Mouse (Mus musculus) kidney, embryonic 14.5 days (tissue): ENCODE results near the gene Adgrd1. TPM values are rescaled to one million over a fixed set of nuclear protein-coding genes. Genes with fewer than 3 reads are reported as not detected.

Experiments used
- ATAC-seq: fragments of 200-750 bp; cut with Nextera tagmentation; 2 replicates; pipeline ENCODE4 v1.8.0; 2017; ENCODE audit warnings: moderate number of reproducible peaks, mild to moderate bottlenecking, moderate TSS enrichment, moderate library complexity; ENCODE audit not compliant: low FRiP score, low TSS enrichment
- H3K27ac ChIP-seq: fragments of 300-500 bp; sonication (generic); 2 replicates; pipeline ENCODE4 v1.5.1; 2014; ENCODE audit warnings: low read depth, mild to moderate bottlenecking, low read length, moderate library complexity, mixed read lengths
- H3K27me3 ChIP-seq: fragments of 300-500 bp; sonication (generic); 2 replicates; pipeline ENCODE4 v1.6.1; 2014; ENCODE audit warnings: mild to moderate bottlenecking, low read length; ENCODE audit not compliant: control insufficient read depth, insufficient read depth
- H3K36me3 ChIP-seq: fragments of 300-500 bp; sonication (generic); 2 replicates; pipeline ENCODE4 v1.6.1; 2014; ENCODE audit warnings: low read length, mixed read lengths; ENCODE audit not compliant: control insufficient read depth, insufficient read depth
- H3K4me1 ChIP-seq: fragments of 300-500 bp; sonication (generic); 2 replicates; pipeline ENCODE4 v1.6.1; 2014; ENCODE audit warnings: low read length, mixed read lengths; ENCODE audit not compliant: control insufficient read depth, insufficient read depth
- H3K4me2 ChIP-seq: fragments of 300-500 bp; sonication (generic); replicated peaks from 2 replicates; pipeline ENCODE4 v1.6.1; 2014; ENCODE audit warnings: low read depth, mild to moderate bottlenecking, low read length
- H3K4me3 ChIP-seq: fragments of 300-500 bp; sonication (generic); 2 replicates; pipeline ENCODE4 v1.5.1; 2014; ENCODE audit warnings: mild to moderate bottlenecking, low read length
- H3K9ac ChIP-seq: fragments of 300-500 bp; sonication (generic); 2 replicates; pipeline ENCODE4 v1.6.1; 2014; ENCODE audit warnings: low read depth, mild to moderate bottlenecking, low read length, moderate library complexity
- H3K9me3 ChIP-seq: fragments of 300-500 bp; sonication (generic); 2 replicates; pipeline ENCODE4 v1.6.1; 2016; ENCODE audit warnings: low read length; ENCODE audit not compliant: control insufficient read depth
- WGBS: fragments of 180-500 bp; shearing (Covaris S2); extraction: QIAGEN DNeasy Blood & Tissue Kit; methylation state at CpG from one replicate; pipeline ENCODE4 v1.1.7; 2014; 5-methylcytosine and 5-hydroxymethylcytosine counted together
- polyA plus RNA-seq: library from polyadenylated mRNA; unstranded; fragments of >200 nt; fragmentation: Nextera tagmentation; extraction: Ambion mirVana; gene quantifications from 2 replicates; pipeline ENCODE4 v1.2.1, GENCODE M21; 2014

The Adgrd1 gene
- polyA plus RNA-seq, 1 experiment from 2014 or later: 0.51 TPM

DNA sequence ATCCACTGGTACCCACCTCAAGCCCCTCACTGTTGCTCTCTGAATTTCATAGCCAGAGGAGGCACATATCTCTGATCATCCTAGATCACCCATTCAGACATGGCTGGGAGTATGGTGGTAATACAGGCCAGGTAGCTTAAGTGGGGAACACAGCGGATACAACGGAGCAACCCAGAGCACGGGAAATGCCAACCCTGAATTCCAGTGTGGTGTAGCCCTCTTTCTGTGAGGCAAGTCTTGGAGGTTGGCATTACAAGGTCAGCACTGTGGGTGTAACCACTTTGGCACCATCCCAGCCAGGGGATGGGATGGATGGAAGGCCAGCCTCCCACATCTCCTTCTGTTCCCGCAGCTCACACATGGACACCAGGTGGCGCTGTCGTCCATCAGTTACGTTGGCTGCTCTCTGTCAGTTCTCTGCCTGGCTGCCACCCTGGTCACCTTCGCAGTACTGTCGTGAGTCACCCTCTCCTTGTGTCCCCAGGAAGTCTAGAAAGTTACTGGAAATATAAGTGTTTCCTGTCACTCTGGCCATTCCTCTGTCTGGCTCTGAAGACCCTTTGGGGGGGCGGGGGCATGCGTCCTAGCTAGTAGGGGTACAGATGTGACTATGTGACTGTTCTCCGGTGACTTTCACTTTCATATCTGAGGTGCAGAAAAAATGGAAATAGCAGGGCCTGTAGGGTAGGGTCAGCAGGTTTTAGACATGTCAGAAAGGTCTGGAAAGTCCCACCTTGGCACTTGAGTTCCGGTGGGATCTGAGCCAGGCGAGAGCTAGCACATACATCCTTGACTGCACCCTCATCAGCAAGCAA lies 81.4 kb downstream of the Adgrd1 start:
- H3K4me1 ChIP-seq: no peaks in the 10 kb centered on the region; the same call in 1 of the 2 replicates
- no peak overlapping the region for H3K4me3 ChIP-seq
- peak; percentile 61 for ATAC-seq
- no peaks in the 10 kb centered on the region for H3K9me3 ChIP-seq
- H3K27ac ChIP-seq: no peak overlapping the region
- WGBS: 48% methylated on average over 14 of the region's 14 CpGs
- no peak overlapping the region for H3K9ac ChIP-seq
- H3K36me3 ChIP-seq: no peaks in the 10 kb centered on the region
- H3K4me2 ChIP-seq: no peak overlapping the region
- 0 out of 2 replicates have a peak, but pooled peaks cover 2% of the 10 kb centered on the region for H3K27me3 ChIP-seq

DNA sequence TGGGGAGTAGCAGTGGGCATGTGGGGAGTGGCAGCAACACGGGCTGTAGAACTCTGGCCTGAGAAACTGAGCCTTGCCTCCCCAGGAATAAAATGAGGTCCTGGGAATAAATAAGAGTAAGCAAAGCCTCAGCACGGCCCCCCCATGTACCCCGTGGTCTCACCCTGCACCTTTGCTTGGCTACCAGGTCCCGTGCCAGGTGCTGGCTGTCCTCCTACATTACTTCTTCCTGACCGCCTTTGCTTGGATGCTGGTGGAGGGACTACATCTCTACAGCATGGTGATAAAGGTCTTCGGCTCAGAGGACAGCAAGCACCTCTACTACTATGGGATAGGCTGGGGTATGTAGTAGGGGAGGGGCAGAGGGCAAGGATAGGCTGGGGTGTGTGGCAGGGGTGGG lies 82.8 kb downstream of the Adgrd1 start:
- peaks cover 8% of the 10 kb centered on the region for H3K4me1 ChIP-seq
- 0 out of 2 replicates have a peak, but pooled peaks cover 2% of the 10 kb centered on the region for H3K27me3 ChIP-seq
- no peak overlapping the region for H3K4me2 ChIP-seq
- no peaks in the 10 kb centered on the region for H3K9me3 ChIP-seq
- no peak for ATAC-seq
- H3K4me3 ChIP-seq: no peak overlapping the region
- WGBS: 97% methylated on average over 6 of the region's 6 CpGs
- H3K27ac ChIP-seq: no peak overlapping the region
- H3K9ac ChIP-seq: no peak overlapping the region
- no peaks in the 10 kb centered on the region for H3K36me3 ChIP-seq

DNA sequence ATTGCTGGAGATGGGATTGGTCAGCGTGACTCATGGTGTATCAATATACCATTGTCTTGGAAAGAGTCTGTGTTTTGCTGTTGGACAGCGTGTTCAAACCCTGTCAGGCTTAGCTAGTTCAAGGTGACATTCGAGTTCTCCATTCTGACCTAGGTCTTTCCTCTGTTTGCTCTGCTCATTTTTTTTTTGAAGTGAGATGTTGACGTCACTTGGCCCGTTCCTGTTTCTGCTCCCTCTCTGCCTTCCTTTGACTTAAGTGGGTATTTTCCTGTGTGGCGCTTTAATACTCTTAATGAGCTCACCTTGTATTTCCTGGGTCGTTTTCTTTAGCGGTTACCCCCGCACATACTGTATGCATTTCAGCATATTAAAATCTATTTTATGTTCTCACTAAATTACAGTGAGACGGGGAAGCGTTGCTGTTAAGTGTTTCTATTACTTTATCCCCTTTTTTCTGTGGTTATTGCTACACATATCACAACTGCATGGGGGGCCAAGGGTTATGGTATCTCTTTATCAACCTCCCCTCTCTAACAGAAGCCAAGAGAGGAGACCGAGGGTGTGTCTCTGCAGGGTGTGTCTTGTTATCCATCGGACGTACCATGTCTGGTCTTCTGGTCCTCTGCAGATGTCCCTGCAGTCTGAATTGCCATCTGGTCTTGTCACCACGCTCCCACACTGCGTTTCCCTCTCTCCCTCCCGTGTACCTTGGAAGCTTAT lies 83.6 kb downstream of the Adgrd1 start:
- H3K4me1 ChIP-seq: peaks cover 8% of the 10 kb centered on the region
- no peak overlapping the region for H3K4me2 ChIP-seq
- no peaks in the 10 kb centered on the region for H3K36me3 ChIP-seq
- H3K4me3 ChIP-seq: no peak overlapping the region
- WGBS: 77% methylated on average over 17 of the region's 17 CpGs
- ATAC-seq: no peak
- 0 out of 2 replicates have a peak, but pooled peaks cover 2% of the 10 kb centered on the region for H3K27me3 ChIP-seq
- no peak overlapping the region for H3K27ac ChIP-seq
- H3K9me3 ChIP-seq: no peaks in the 10 kb centered on the region
- H3K9ac ChIP-seq: no peak overlapping the region

DNA sequence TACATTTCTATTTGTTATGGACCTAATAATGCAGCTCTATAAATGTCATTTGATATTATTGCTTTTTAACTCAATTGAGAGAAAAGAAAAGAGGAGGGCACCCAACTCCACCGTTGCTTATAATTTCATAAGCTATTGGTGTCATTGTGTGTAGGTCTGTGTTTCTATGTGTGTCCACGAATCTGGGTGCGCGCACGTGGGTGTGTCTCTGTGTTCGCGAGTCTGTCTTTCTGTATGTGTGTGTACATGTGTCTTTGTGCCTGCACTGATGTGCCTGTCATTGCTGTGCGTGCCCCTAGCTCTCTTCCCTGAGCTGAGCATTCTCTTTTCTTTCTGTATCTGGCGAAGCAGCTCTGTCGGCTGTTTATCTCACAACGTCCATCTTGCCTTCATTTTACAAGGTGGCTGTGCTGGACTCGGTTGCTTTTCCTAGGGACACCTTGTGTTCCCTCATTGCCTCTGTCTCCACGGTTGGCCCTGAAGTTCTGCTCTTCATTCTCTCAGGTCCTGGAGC lies 84.2 kb downstream of the Adgrd1 start:
- no peak for ATAC-seq
- Histone ChIP-seq H3K27me3 (0 out of 2 replicates have a peak, but pooled peaks cover 2% of the 10 kb centered on the region), H3K9me3 (no peaks in the 10 kb centered on the region), H3K4me2 (no peak overlapping the region), H3K9ac (no peak overlapping the region), H3K36me3 (no peaks in the 10 kb centered on the region), H3K4me3 (no peak overlapping the region), H3K27ac (no peak overlapping the region), H3K4me1 (peaks cover 8% of the 10 kb centered on the region)
- WGBS: 89% methylated on average over 13 of the region's 13 CpGs

DNA sequence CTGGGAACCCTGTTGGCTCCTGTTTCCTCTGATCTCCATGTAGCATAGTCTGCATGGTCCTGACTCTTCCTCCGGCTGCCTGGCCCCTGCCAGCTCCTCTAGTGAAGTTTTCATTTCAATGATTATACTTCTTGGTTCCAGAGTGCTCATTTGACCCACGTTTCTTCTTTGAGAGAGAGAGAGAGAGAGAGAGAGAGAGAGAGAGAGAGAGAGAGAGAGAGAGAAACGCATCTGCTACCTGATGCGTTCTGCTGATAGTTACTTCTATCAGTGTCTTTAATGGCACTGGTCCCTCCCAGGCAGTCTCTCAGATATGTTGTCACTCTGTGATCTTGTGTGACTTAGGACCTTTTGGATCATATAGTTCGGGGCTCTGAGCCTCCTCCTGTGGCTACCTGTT lies 84.9 kb downstream of the Adgrd1 start:
- Histone ChIP-seq H3K9me3 (no peaks in the 10 kb centered on the region), H3K4me3 (no peak overlapping the region), H3K4me2 (no peak overlapping the region), H3K9ac (no peak overlapping the region), H3K27ac (no peak overlapping the region), H3K36me3 (no peaks in the 10 kb centered on the region), H3K27me3 (0 out of 2 replicates have a peak, but pooled peaks cover 2% of the 10 kb centered on the region), H3K4me1 (peaks cover 8% of the 10 kb centered on the region)
- no peak for ATAC-seq
- WGBS: 68% methylated on average over 5 of the region's 5 CpGs

DNA sequence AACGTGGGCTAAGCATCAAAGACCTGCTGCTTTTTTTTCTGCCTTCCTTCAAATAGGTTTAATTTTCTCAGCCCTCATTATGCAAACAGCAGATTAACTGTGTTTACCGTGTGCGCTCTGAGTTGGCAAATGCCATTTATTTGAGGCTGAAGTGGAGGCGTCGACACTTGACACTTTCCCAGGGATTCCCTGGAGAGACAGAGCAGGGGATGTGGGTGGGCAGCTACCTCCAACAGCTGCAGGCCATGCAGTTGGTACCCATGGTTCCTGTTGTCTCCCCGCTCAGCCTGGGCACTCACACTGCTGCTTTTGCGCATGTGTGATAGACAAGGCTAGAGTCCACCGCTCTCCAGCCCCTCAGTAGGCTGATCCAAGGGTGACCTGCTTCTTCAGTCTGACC lies 86.0 kb downstream of the Adgrd1 start:
- H3K9me3 ChIP-seq: no peaks in the 10 kb centered on the region

DNA sequence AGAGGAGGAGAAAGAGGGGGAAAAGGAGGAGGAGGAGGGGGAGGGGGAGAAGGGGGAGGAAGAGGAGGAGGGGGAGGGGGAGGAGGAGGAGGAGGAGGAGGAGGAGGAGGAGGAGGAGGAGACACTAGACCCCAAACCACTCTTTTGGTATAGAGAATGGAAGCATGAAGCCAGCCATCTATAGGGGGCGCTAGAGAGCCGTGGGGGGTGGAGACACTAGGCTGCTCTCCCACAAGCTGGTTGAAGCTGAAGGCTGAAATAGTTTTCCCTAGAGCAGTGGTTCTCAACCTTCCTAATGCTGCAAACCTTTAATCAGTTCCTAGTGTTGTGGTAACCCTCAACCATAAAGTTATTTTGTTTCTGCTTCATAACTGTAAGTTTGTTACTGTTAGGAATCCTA lies 89.7 kb downstream of the Adgrd1 start:
- Histone ChIP-seq H3K27ac (peak overlapping the region; percentile 34; the same call in 1 of the 2 replicates), H3K9me3 (no peaks in the 10 kb centered on the region), H3K4me3 (no peak overlapping the region), H3K36me3 (no peaks in the 10 kb centered on the region), H3K4me2 (no peak overlapping the region), H3K27me3 (0 out of 2 replicates have a peak, but pooled peaks cover under 1% of the 10 kb centered on the region), H3K4me1 (peaks cover 10% of the 10 kb centered on the region), H3K9ac (no peak overlapping the region)
- 15% methylated on average over 2 of the region's 2 CpGs for WGBS
- ATAC-seq: no peak

More for the DNA sequence above, 86.0 kb downstream of the Adgrd1 start:
- no peak overlapping the region for H3K27ac ChIP-seq
- 45% methylated on average over 8 of the region's 8 CpGs for WGBS
- no peak for ATAC-seq
- H3K4me2 ChIP-seq: no peak overlapping the region
- no peak overlapping the region for H3K4me3 ChIP-seq
- no peak overlapping the region for H3K9ac ChIP-seq
- no peaks in the 10 kb centered on the region for H3K36me3 ChIP-seq
- H3K27me3 ChIP-seq: 0 out of 2 replicates have a peak, but pooled peaks cover 2% of the 10 kb centered on the region
- peaks cover 8% of the 10 kb centered on the region for H3K4me1 ChIP-seq

DNA sequence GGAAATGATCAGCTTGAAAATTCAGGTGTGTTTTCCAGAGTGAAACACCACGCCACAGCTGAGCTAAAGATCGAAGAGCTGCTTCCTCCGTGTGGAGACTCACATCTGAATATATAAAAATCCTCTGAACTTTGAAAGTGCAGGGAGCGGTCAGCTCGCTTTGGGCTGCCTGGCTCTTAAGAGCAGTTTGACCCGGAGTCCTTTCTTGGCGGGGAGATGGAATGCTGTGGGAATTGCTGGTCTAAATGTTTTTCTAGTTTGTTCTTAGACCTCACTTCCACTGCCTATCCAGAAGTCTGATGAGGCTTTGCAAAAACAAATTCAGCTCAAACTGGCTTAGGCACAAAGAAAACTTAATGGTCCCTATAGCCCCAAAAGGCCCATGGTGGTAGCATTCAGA lies 90.4 kb downstream of the Adgrd1 start:
- Histone ChIP-seq H3K4me1 (peaks cover 10% of the 10 kb centered on the region), H3K27me3 (no peaks in the 10 kb centered on the region), H3K9ac (no peak overlapping the region), H3K4me2 (no peak overlapping the region), H3K36me3 (no peaks in the 10 kb centered on the region), H3K9me3 (no peaks in the 10 kb centered on the region), H3K4me3 (no peak overlapping the region), H3K27ac (peak overlapping the region; percentile 59; the same call in 1 of the 2 replicates)
- WGBS: 55% methylated on average over 7 of the region's 7 CpGs
- no peak for ATAC-seq

DNA sequence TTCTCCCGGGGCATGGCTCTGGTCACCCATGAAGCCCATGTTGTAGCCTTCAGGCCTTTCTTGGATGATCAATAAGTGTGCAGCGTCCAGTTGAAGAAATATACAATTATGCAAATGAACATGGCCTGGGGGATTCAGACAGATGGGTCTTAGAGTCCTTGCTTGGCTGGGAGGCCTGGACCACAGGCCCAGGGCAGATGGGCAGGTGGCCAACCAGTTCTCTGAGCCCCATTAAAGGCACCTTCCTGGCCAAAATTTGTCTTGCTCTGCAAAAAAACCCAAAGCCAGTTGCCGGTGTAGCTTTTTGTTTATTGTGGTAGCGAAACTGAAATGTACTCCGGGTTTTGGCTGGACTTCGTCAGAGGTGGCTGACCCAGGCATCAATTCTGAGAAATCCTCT lies 92.5 kb downstream of the Adgrd1 start:
- H3K27me3 ChIP-seq: no peaks in the 10 kb centered on the region
- no peak overlapping the region for H3K27ac ChIP-seq
- H3K9ac ChIP-seq: no peak overlapping the region
- H3K4me3 ChIP-seq: no peak overlapping the region
- no peak overlapping the region for H3K4me2 ChIP-seq
- H3K36me3 ChIP-seq: no peaks in the 10 kb centered on the region
- peaks cover 4% of the 10 kb centered on the region for H3K4me1 ChIP-seq
- 67% methylated on average over 6 of the region's 6 CpGs for WGBS
- H3K9me3 ChIP-seq: no peaks in the 10 kb centered on the region
- no peak for ATAC-seq
